Mouse (Mus musculus): ENCODE data around the gene Gm13285.
"Not testable (repeated sequence)": the region's sequence is repeated elsewhere in the genome, so short reads cannot be mapped to it uniquely, and the experiment has no call there.

Gene Gm13285

DNA sequence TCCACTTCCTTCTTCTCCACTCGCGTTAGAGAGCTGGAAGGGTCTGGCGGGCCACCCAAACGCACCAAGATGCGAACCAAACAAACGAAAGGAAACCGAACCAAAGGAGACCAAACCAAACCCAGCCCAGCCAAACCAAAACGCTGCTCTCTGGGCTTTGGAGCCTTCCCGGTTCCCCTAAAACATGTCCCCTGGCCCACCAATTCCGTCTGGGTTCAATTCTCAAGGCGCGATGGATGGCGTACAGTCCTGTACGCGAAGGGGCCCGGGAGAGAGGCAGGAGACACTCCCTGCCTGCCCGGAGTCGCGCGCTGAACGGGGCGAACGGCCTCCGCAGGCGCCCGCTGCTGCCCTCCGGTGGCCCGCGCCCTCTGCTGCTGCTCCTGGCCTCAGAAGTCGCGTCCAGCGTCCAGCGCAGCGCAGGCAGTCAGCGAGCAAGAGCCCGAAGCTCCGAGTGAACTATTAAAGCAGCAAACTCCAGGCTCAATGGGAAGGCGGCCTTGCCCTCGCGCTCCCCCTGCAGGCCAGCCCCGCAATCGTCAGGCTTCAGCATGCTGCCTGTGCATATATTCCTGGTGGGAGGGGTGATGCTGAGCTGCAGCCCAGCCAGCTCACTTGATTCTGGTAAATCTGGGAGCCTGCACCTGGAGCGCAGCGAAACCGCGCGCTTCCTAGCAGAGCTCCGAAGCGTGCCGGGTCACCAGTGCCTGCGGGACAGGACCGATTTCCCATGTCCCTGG, 5.4 kb upstream of the Gm13285 start, which contains the start of gene Gm13275:
TSS of gene Gm13275 (plus strand) at position 552 of the 740 bp plus-strand sequence.
- not testable (repeated sequence) for ATAC-seq (ENCODE audit: insufficient number of reproducible peaks, low FRiP score, low TSS enrichment)

DNA sequence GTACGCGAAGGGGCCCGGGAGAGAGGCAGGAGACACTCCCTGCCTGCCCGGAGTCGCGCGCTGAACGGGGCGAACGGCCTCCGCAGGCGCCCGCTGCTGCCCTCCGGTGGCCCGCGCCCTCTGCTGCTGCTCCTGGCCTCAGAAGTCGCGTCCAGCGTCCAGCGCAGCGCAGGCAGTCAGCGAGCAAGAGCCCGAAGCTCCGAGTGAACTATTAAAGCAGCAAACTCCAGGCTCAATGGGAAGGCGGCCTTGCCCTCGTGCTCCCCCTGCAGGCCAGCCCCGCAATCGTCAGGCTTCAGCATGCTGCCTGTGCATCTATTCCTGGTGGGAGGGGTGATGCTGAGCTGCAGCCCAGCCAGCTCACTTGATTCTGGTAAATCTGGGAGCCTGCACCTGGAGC, 2.4 kb upstream of the Gm13285 start, which contains the start of gene Gm13279:
TSS of gene Gm13279 (plus strand) at position 301 of the 400 bp plus-strand sequence.
- ATAC-seq (ENCODE audit: insufficient number of reproducible peaks, low FRiP score, low TSS enrichment), result not testable (repeated sequence)

DNA sequence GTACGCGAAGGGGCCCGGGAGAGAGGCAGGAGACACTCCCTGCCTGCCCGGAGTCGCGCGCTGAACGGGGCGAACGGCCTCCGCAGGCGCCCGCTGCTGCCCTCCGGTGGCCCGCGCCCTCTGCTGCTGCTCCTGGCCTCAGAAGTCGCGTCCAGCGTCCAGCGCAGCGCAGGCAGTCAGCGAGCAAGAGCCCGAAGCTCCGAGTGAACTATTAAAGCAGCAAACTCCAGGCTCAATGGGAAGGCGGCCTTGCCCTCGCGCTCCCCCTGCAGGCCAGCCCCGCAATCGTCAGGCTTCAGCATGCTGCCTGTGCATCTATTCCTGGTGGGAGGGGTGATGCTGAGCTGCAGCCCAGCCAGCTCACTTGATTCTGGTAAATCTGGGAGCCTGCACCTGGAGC, 3.5 kb downstream of the Gm13285 start, which contains the start of gene Gm13287:
TSS of gene Gm13287 (plus strand) at position 301 of the 400 bp plus-strand sequence.
- ATAC-seq (ENCODE audit: insufficient number of reproducible peaks, low FRiP score, low TSS enrichment), result not testable (repeated sequence)

DNA sequence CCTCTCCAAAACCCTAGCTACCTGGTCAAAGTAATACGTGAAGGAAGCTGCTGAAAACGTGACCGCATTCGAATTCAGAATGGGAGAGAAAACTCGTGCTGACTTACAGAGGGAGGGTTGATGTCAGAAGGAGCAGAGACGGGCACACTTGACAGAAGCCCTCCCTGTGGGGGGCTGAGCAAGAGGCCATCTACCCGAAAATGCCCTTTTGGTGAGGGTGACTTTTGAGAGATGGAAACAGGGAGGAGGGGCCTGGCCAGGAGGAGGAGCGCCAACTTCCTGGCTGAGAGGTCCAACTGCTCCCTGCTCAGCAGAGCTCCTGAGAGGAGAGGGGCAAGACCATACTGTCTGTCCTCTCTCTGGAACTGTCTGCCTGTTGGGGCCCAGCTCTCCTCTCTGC, 5.8 kb downstream of the Gm13285 start, which contains the start of gene Gm13288:
TSS of gene Gm13288 (plus strand) at position 301 of the 400 bp plus-strand sequence.
- not testable (repeated sequence) for ATAC-seq (ENCODE audit: insufficient number of reproducible peaks, low FRiP score, low TSS enrichment)

DNA sequence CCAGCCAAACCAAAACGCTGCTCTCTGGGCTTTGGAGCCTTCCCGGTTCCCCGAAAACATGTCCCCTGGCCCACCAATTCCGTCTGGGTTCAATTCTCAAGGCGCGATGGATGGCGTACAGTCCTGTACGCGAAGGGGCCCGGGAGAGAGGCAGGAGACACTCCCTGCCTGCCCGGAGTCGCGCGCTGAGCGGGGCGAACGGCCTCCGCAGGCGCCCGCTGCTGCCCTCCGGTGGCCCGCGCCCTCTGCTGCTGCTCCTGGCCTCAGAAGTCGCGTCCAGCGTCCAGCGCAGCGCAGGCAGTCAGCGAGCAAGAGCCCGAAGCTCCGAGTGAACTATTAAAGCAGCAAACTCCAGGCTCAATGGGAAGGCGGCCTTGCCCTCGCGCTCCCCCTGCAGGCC, 6.3 kb downstream of the Gm13285 start:
- ATAC-seq (ENCODE audit: insufficient number of reproducible peaks, low FRiP score, low TSS enrichment), result not testable (repeated sequence)

DNA sequence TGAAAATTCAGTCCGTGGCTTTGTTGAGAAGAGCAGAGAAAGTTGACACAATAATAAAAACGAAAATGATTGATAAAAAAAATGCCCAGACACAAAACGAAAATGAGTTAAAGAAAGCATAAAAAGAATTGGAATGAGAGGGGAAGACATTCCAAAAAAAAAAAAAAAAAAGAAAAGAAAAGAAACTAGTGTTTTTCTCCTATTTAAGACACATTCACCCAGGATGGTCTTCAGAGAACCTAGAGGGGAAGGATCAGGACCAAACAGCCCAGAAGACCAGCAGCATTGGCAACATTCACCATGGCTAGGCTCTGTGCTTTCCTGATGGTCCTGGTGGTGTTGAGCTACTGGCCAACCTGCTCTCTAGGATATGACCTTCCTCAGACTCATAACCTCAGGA, 16.5 kb downstream of the Gm13285 start, which contains the start of gene Ifna7:
TSS of gene Ifna7 (plus strand) at position 301 of the 400 bp plus-strand sequence.
- ATAC-seq (ENCODE audit: insufficient number of reproducible peaks, low FRiP score, low TSS enrichment), result no peak

DNA sequence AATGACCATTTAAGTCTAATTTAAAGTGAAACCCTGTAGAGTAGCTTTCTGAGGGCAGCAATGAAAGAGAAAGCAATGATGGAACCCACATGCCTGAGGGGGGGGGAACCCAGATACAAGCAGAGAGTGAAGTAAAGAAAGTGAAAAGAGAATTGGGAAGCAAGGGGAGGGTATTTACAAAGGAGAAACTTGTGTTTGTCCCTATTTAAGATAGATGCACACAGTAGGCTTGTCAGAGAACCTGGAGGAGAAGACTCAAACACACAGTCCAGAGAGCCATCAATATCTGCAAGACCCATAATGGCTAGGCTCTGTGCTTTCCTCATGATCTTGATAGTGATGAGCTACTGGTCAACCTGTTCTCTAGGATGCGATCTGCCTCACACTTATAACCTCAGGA, 20.2 kb downstream of the Gm13285 start, which contains the start of gene Ifna11:
TSS of gene Ifna11 (plus strand) at position 301 of the 400 bp plus-strand sequence.
- ATAC-seq (ENCODE audit: insufficient number of reproducible peaks, low FRiP score, low TSS enrichment), result no peak

DNA sequence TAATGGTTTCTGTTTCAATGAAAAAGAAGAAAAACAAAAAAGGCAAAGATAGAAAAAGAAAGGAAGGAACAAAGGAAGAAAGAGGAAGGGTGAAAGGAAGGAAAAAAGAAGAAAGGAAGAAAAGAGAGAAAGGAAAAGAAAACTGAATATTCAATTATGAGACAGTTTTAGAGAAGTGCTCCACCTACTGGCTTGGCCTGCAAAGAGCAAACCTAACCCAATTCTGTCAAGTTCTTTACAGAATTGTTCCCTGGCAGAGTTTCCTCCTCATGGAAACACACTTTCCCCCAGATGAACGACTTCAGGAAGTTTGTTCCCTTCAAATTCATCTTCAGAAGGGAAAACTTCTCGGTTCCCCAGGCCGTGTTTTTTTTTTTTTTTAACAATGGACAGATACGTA, 23.5 kb downstream of the Gm13285 start:
- ATAC-seq (ENCODE audit: insufficient number of reproducible peaks, low FRiP score, low TSS enrichment), result no peak

DNA sequence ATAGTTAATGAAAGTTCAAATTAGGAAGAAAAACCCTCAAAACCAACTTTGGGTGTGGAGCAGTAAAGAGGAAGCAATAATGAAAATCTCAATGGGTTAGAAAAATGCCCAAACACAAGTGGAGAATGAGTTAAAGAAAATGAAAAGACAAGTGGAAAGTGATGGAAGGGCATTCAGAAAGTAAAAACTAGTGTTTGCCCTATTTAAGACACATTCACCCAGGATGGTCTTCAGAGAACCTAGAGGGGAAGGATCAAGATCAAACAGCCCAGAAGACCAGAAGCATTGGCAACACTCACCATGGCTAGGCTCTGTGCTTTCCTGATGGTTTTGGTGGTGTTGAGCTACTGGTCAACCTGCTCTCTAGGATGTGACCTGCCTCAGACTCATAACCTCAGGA, 27.7 kb downstream of the Gm13285 start, which contains the start of gene Ifna6:
TSS of gene Ifna6 (plus strand) at position 301 of the 400 bp plus-strand sequence.
- not testable (repeated sequence) for ATAC-seq (ENCODE audit: insufficient number of reproducible peaks, low FRiP score, low TSS enrichment)

DNA sequence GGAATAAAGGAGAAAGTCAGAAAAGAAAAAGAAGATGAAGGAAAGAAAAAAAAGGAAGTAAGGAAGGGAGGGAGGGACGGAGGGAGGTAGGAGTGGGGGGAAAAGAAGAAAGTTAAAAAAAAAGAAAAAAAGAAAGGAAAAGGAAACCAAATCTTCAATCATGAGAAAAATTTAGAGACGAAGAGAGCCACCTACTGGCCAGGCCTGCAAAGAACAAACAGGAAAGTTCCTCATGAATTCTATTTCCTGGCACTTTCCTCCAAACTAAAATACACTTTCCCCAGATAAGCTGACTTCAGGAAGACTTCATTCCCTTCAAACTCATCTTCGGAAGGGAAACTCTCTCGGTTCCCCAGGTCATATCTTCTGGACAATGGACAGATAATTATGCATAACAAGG, 31.1 kb downstream of the Gm13285 start:
- ATAC-seq (ENCODE audit: insufficient number of reproducible peaks, low FRiP score, low TSS enrichment), result no peak

DNA sequence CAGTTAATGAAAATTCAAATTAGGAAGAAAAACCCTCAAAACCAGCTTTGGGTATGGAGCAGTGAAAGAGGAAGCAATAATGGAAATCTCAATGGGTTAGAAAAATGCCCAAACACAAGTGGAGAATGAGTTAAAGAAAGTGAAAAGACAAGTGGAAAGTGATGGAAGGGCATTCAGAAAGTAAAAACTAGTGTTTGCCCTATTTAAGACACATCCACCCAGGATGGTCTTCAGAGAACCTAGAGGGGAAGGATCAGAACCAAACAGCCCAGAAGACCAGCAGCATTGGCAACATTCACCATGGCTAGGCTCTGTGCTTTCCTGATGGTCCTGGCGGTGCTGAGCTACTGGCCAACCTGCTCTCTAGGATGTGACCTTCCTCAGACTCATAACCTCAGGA, 35.8 kb downstream of the Gm13285 start, which contains the start of gene Ifna5:
TSS of gene Ifna5 (plus strand) at position 301 of the 400 bp plus-strand sequence.
- not testable (repeated sequence) for ATAC-seq (ENCODE audit: insufficient number of reproducible peaks, low FRiP score, low TSS enrichment)

DNA sequence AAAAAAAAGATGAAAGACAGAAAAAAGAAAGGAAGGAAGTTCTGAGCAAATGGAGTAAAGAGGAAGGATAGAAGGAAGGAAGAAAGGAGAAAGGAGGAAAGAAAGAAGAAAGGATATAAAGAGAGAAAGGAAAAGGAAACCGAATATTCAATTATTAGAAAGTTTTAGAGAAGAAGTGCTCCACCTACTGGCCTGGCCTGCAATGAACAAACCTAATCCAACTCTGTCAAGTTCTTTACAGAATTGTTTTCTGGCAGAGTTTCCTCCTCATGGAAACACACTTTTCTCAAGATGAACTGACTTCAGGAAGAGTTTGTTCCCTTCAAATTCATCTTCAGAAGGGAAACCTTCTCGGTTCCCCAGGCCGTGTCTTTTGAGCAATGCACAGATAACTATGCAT, 39.4 kb downstream of the Gm13285 start:
- ATAC-seq (ENCODE audit: insufficient number of reproducible peaks, low FRiP score, low TSS enrichment), result no peak

DNA sequence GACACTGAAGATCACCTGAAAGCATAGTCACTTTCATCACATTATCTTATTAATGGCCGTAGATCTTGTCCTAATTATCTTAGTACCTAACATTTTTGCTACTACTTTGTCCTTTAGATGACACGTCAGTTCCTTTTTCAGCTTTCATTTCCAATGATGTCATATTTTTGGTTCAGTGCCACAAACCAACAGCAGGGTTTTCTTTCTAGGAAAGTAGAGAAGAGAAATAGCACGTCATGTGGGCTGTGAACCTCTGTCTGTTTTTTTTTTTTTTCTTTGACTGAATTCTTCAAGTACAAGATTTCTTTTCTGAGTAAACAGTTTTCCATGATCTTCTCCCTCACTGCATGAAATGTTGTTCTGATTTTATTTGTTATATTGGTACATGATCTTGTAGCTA, 40.6 kb downstream of the Gm13285 start:
- ATAC-seq (ENCODE audit: insufficient number of reproducible peaks, low FRiP score, low TSS enrichment), result no peak

DNA sequence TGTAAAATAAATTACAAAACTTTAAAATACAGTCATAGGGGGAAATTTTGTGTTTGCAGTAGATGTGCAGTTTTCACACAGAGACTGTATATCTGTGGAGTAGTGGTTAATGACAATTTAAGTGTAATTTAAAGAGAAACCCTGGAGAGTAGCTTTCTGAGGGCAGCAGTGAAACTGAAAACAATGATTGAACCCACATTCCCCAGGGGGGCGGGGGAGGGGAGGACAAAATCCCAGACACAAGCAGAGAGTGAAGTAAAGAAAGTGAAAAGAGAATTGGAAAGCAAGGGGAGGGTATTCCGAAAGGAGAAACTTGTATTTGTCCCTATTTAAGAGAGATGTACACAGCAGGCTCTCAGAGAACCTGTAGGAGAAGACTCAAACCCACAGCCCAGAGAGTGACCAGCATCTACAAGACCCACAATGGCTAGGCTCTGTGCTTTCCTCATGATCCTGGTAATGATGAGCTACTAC, 42.0 kb downstream of the Gm13285 start, which contains the start of gene Ifna4:
TSS of gene Ifna4 (plus strand) at position 424 of the 474 bp plus-strand sequence.
- no peak for ATAC-seq (ENCODE audit: insufficient number of reproducible peaks, low FRiP score, low TSS enrichment)

DNA sequence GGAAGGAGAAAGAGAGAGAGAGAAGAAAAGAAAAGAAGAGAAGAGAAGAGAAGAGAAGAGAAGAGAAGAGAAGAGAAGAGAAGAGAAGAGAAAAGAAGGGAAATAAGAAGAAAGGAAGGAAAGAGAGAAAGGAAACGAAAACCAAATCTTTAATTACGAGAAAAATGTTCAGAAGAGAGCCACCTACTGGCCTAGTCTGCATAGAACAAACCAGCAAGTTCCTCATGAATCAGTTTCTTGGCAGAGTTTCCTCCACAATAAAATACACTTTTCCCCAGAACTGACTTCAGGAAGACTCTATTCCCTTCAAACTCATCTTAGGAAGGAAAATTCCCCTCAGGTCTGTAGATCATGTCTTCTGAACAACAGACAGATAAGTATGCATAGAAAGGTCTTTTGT, 45.9 kb downstream of the Gm13285 start:
- ATAC-seq (ENCODE audit: insufficient number of reproducible peaks, low FRiP score, low TSS enrichment), result no peak

DNA sequence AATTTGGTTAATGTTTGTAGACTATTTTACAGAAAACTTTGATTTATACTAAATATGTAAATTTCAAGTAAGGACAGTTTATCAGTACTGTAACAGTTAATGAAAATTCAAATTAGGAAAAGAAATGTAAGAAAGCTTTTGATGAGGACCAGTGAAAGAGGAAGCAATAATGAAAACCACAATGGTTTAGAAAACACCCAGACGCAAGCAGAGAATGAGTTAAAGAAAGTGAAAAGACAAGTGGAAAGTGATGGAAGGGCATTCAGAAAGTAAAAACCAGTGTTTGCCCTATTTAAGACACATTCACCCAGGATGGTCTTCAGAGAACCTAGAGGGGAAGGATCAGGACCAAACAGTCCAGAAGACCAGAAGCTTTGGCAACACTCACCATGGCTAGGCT, 50.2 kb downstream of the Gm13285 start, which contains the start of gene Ifna1:
TSS of gene Ifna1 (plus strand) at position 390 of the 400 bp plus-strand sequence.
- ATAC-seq (ENCODE audit: insufficient number of reproducible peaks, low FRiP score, low TSS enrichment), result no peak
